Mouse (Mus musculus): ENCODE measurements around the gene Tcp11x2. TPM values are rescaled to one million over a fixed set of nuclear protein-coding genes. Genes with fewer than 3 reads are reported as not detected.

Gene Tcp11x2
- not detected for polyA plus RNA-seq (2015; fragmentation: Illumina TruSeq; extraction: RNeasy Lipid Tissue Mini Kit (QIAGEN cat#74804); ENCODE audit: insufficient read depth, low read depth, low replicate concordance)

DNA sequence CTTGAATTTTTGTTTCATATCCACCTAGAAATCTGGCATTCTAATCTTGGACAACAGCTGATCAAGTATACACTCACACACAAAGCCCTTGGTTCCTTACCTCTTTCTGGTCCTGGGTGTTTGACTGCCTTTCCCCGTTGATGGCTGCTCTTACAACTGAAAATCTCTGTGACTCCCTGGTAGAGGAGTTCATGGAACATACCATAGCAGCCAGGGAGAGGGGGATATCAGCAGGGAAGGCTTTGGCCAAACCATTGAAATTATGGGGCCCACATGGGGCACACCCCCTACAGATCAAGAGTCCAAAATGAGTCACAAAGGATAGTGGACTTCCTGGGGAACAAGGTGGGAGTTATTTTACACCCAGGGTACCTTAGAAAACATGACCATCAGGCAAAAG, at the start of gene Tcp11x2:
Tcp11x2 (minus strand) TSS at position 158 of the 400 bp plus-strand sequence.

GRCm38 (mm10) chrX:135742304-135743055, 48.9 kb upstream of the Tcp11x2 start, which contains the start of the genes Armcx5 and Gprasp1:
Gene Armcx5, plus strand, starts transcription at chrX:135742733.
Gene Gprasp1, plus strand, starts transcription at chrX:135742733.

DNA sequence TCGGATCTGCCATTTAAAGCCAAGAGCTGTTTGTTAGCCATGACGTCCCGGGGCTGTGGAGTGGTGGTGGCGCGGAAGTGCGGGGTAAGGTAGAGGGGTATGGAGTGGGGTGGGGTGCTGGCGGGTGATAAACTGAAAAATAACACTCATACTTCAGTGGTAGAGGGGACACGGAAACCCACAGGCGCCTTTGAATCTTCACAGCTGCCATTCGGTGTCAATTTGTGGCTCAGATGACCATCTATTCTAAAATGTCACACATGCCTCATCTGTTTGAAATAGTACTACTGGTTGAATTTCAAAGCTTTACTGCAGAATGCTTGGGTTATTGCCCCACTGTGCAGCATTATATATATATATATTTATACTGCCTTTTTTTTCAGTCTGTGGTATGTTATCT, 31.6 kb upstream of the Tcp11x2 start, which contains the start of gene Tmsb15a:
Tmsb15a (minus strand) TSS at position 101 of the 400 bp plus-strand sequence.

GRCm38 (mm10) chrX:135627605-135628004, 66.0 kb downstream of the Tcp11x2 start, which contains the start of gene Prame:
Gene Prame, minus strand, starts transcription at chrX:135627705.

Other genes starting within 250 kb of the Tcp11x2 start
- not detected for gene AV320801, start 199.2 kb downstream of the Tcp11x2 start, polyA plus RNA-seq (2015; fragmentation: Illumina TruSeq; extraction: RNeasy Lipid Tissue Mini Kit (QIAGEN cat#74804); ENCODE audit: insufficient read depth, low read depth, low replicate concordance)
- gene Nxf7, start 95.0 kb downstream of the Tcp11x2 start, polyA plus RNA-seq (2015; fragmentation: Illumina TruSeq; extraction: RNeasy Lipid Tissue Mini Kit (QIAGEN cat#74804); ENCODE audit: insufficient read depth, low read depth, low replicate concordance), result not detected
- not detected for gene Prame, start 66.1 kb downstream of the Tcp11x2 start, polyA plus RNA-seq (2015; fragmentation: Illumina TruSeq; extraction: RNeasy Lipid Tissue Mini Kit (QIAGEN cat#74804); ENCODE audit: insufficient read depth, low read depth, low replicate concordance)
- gene Tmsb15a, start 31.5 kb upstream of the Tcp11x2 start, polyA plus RNA-seq (2015; fragmentation: Illumina TruSeq; extraction: RNeasy Lipid Tissue Mini Kit (QIAGEN cat#74804); ENCODE audit: insufficient read depth, low read depth, low replicate concordance), result not detected
- gene Armcx5, start 48.9 kb upstream of the Tcp11x2 start, polyA plus RNA-seq (2015; fragmentation: Illumina TruSeq; extraction: RNeasy Lipid Tissue Mini Kit (QIAGEN cat#74804); ENCODE audit: insufficient read depth, low read depth, low replicate concordance), result 1.9 TPM
- gene Gprasp1, start 48.9 kb upstream of the Tcp11x2 start, polyA plus RNA-seq (2015; fragmentation: Illumina TruSeq; extraction: RNeasy Lipid Tissue Mini Kit (QIAGEN cat#74804); ENCODE audit: insufficient read depth, low read depth, low replicate concordance), result 10.3 TPM
- 3.6 TPM for gene Bhlhb9, start 103.8 kb upstream of the Tcp11x2 start, polyA plus RNA-seq (2015; fragmentation: Illumina TruSeq; extraction: RNeasy Lipid Tissue Mini Kit (QIAGEN cat#74804); ENCODE audit: insufficient read depth, low read depth, low replicate concordance)
- 3.3 TPM for gene Gprasp2, start 145.2 kb upstream of the Tcp11x2 start, polyA plus RNA-seq (2015; fragmentation: Illumina TruSeq; extraction: RNeasy Lipid Tissue Mini Kit (QIAGEN cat#74804); ENCODE audit: insufficient read depth, low read depth, low replicate concordance)